Mouse (Mus musculus) liver, adult 2 months (tissue): Measurements from ENCODE around the gene Slc30a5.

ENCODE experiments used
- CTCF ChIP-seq: fragments of 200-500 bp; IDR thresholded peaks from 2 replicates; pipeline ENCODE4 v1.5.1; 2011; ENCODE audit warnings: low read depth, low read length, control low read depth
- POLR2A ChIP-seq: fragments of 200-500 bp; IDR thresholded peaks from 2 replicates; pipeline ENCODE4 v1.6.1; 2011; ENCODE audit warnings: low read length, control low read depth; ENCODE audit not compliant: insufficient read depth; ENCODE audit errors: extremely low read depth

DNA sequence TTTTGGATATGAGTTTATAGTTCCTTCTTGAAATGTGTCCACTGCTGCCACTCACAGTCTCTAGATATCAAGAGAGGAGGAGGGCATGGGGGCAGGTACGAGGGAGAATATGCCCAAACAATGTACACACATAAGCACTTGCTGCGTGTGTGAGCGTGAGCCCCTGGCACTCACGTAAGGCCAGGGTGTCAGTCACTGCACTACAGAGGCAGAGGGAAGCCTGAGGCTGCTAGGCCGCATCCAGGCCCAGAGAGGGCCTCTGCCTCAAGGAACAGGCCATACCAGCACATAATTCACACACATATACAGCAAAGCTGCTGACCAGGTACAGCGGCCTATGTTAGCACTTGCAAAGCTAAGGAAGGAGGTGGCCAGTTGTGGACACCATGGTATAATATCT lies 2.1 kb downstream of the Slc30a5 start:
- TF ChIP-seq POLR2A (no peak), CTCF (no peak)
